Mouse (Mus musculus): ENCODE data around the gene Elovl5.
A peak's percentile ranks its signal among the peaks of the same experiment; 100 is the strongest.

Elovl5 gene

GRCm38 (mm10) chr9:77995235-77995634 is 78.1 kb downstream of the Elovl5 start:
- DNase-seq (ENCODE audit: low read depth), result no peak

DNA sequence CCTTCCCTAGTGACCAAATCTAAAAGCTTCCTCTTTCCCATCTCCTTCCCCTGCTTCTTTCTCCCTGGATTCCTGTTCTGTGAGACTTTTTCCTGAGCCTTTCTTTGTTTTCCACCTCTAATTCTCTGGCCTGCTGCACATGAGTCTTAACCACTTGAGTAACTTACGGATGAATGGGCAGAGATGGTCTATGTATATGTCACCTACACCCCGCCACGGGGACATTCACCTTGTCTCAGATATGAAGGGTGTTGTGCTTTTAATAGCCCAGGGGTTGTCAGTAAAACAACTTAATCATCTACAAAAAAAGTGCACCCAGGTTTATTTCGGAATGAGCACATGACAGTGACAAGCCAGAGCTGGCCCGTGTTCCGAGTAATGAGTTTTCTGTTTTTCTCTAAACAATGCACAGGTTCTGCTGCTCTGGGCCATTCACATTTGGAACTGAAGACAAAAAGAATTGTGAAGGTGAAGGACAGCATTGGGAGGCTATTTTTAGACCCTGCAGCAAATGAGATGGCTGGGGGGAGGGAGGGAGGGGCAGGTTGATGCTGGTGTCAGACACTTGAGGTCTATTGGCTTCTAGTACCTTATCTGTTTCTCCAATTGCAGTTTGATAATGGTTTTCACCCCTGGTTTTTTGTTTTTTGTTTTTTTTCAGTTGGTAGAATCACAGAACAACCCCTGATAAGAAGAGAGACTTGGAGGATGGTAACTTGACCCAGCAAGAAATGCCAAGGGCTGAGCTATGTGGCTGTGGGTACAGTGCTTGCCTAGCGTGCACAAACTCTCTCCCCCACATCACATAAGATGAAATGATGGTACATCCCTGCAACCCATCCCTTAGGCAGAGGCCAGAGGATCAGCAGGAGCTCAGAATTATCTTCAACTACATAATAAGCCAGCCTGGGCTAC is 83.7 kb downstream of the Elovl5 start:
- no peak for DNase-seq (ENCODE audit: low read depth)

- DNase-seq (ENCODE audit: low read depth), result no peak
These were observed 86.1 kb downstream of the Elovl5 start for GRCm38 (mm10) chr9:78003278-78003677.

DNA sequence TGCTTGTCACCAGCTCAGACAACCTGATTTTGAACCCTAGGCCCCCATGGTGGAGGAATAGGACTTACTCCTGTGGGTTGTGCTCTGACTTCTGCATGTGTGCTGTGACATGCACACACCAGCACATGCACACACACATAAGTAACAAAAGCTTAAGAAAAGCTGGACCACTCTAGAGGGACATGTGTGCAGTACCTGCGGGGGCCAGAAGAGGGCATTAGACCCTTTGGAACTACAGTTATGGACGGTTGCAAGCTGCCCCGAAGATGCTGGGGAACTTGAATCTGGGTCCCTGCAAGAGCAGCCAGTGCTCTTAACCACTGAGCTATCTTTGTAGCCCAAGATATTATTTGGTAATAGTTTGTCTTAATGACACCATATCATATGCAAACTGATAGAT is 88.3 kb downstream of the Elovl5 start:
- peak; percentile 67 for DNase-seq (ENCODE audit: low read depth)

- DNase-seq (ENCODE audit: low read depth), result peak; percentile 78
These were observed 89.2 kb downstream of the Elovl5 start for GRCm38 (mm10) chr9:78006209-78007001.

- DNase-seq (ENCODE audit: low read depth), result no peak
These were observed 92.2 kb downstream of the Elovl5 start for GRCm38 (mm10) chr9:78009382-78009781.

DNA sequence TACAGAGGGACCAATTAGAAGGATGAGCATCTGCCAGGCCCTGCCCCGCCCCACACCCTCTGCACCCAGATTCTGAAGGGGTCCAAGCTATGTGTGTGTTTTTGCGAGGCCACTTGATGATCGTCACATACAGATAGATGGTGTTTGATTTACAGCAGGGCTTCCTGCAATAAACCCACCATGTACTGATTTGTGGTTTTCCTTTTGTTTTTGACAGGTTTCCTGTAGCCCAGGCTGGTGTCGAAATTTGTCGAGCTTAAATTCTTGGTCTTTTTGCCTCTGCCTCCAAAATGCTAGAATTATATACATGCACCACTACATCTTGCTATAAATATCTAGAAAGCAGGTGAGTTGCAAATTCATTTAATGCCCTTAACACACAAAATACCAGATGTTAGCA is 93.0 kb downstream of the Elovl5 start:
- peak; percentile 73 for DNase-seq (ENCODE audit: low read depth)

GRCm38 (mm10) chr9:78010707-78011106 is 93.5 kb downstream of the Elovl5 start:
- DNase-seq (ENCODE audit: low read depth), result no peak

- no peak for DNase-seq (ENCODE audit: low read depth)
These were observed 94.9 kb downstream of the Elovl5 start for GRCm38 (mm10) chr9:78012066-78012465.

- no peak for DNase-seq (ENCODE audit: low read depth)
These were observed 95.5 kb downstream of the Elovl5 start for GRCm38 (mm10) chr9:78012681-78013080.

- DNase-seq (ENCODE audit: low read depth), result no peak
These were observed 96.6 kb downstream of the Elovl5 start for GRCm38 (mm10) chr9:78013813-78014212.

- no peak for DNase-seq (ENCODE audit: low read depth)
These were observed 98.7 kb downstream of the Elovl5 start for GRCm38 (mm10) chr9:78015816-78016215.

- no peak for DNase-seq (ENCODE audit: low read depth)
These were observed 99.1 kb downstream of the Elovl5 start for GRCm38 (mm10) chr9:78016288-78016687.

- no peak for DNase-seq (ENCODE audit: low read depth)
These were observed 104.1 kb downstream of the Elovl5 start for GRCm38 (mm10) chr9:78021256-78021655.

DNA sequence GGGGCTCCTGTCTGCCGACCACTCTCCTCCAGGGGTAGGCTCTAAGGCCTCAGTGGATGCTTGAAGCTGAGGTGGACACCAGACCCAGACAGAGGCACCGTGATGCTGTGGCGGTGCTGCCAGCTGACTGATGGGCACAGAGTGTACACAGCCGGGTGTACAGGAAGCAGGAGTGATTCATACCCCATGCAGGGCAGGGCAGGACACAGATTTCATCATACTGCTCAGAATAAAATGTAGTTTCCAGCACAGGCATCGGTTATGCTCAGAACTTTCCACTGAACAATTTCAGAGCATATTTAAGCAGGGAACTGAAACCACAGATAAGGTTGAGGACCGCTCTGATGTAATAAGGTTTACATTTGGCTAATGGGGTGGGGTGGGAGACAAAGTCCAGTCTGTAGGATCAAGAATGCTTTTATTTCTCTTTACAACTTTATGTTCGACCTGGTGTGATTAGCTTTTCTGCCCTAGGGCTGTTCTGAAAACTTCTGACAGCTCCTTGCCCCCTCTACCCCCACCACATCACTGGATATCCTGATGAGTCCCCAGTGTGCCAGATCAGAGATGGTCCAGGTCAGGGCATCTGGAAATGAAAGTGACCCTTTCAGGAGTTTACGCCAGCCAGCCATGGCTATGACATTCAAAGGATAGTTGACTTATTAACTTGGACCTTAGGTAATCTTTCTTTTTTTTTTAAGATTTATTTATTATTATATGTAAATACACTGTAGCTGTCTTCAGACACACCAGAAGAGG is 105.2 kb downstream of the Elovl5 start:
- DNase-seq (ENCODE audit: low read depth), result peak; percentile 91

DNA sequence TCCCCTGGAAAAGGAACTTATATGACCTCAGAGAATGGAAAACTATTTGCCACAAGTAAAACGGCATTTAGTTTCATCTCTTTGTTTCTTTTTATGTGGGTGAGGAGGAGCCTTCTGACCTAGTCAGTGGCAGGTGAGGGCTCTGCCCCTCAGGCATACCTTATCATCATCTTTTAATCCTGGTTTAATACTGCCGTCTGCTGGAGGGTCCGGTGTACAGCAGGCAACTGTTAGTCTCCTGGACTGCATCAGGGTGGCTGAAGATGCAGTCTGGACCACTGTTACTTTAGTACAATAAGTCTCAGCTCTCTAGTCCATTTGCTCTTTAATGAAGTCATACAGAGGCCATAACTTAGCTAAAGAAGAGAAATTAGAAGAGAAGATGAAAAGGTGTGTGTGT is 107.7 kb downstream of the Elovl5 start:
- peak; percentile 50 for DNase-seq (ENCODE audit: low read depth)

DNA sequence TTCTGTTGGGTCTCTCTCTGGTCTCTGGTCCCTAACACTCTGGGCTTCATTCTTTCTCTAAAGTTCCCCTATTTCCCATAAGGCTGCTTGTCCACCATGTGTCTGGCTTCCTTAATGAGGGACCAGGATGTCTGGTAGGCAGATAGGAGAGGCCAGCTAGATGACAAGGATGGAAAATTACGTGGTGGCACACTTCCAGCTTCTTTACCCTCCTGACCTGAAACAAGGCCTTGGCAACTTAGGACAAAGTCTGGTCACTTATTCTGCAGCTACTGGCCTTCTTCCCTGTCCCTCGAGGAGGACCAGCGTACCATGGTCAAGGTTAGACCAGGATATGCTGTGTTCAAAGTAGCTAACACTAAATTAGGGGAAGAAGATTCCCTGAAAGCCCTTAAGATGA is 109.9 kb downstream of the Elovl5 start:
- DNase-seq (ENCODE audit: low read depth), result peak; percentile 18

GRCm38 (mm10) chr9:78030835-78031456 is 113.8 kb downstream of the Elovl5 start:
- no peak for DNase-seq (ENCODE audit: low read depth)

DNA sequence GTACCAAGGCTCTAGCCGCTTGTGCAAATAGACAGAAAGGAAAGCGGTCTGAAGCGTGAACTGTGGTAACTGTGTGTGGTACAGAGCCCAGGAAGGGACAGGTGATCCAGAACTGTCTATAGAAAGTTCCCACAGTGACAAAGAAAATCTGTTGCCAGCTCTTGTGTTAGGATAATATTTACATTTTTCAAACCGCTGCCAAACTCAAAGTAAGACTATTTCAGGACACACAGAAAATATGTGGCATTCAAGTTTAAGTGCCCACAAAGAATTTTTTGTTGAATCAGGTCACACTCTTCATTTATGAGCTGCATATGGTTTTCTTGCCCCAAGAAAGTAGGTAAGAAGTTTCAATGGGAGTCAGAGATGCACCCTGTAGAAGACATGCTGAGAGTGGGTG is 115.8 kb downstream of the Elovl5 start:
- no peak for DNase-seq (ENCODE audit: low read depth)
